Mouse (Mus musculus) large intestine, adult 2 months (tissue): Measurements from ENCODE around the gene Mlxipl. TPM values are rescaled to one million over a fixed set of nuclear protein-coding genes. Genes with fewer than 3 reads are reported as not detected.

ENCODE experiments used
- DNase-seq: peaks from one replicate; pipeline ENCODE4 v3.0.0-alpha.2; 2012; ENCODE audit warnings: low read depth, low spot score
- WGBS: fragments of 180-500 bp; shearing (Covaris S2); methylation state at CpG from one replicate; pipeline ENCODE4 v1.1.7; 2018; 5-methylcytosine and 5-hydroxymethylcytosine counted together
- polyA plus RNA-seq: library from polyadenylated mRNA; depleted of rRNA; stranded (reverse); fragments of >200 nt; gene quantifications from 2 replicates; pipeline ENCODE4 v1.2.3, GENCODE M21; 2012; rRNA removed

Gene Mlxipl
- polyA plus RNA-seq, 1 experiment, result 80.5 TPM

- no peak for DNase-seq
These were observed 85.4 kb downstream of the Mlxipl start for GRCm38 (mm10) chr5:135175086-135175485.

- WGBS, result 77% methylated on average over 3 of the region's 3 CpGs
- DNase-seq, result no peak
These were observed 88.8 kb downstream of the Mlxipl start for GRCm38 (mm10) chr5:135178523-135178922.

GRCm38 (mm10) chr5:135178996-135179395, 89.3 kb downstream of the Mlxipl start:
- 88% methylated on average over 4 of the region's 4 CpGs for WGBS
- DNase-seq, result no peak

GRCm38 (mm10) chr5:135179616-135180015, 89.9 kb downstream of the Mlxipl start:
- 87% methylated on average over 7 of the region's 7 CpGs for WGBS
- no peak for DNase-seq

GRCm38 (mm10) chr5:135180796-135181195, 91.1 kb downstream of the Mlxipl start:
- WGBS, result 95% methylated on average over 14 of the region's 14 CpGs
- no peak for DNase-seq

- WGBS, result 87% methylated on average over 6 of the region's 6 CpGs
- DNase-seq, result no peak
These were observed 92.1 kb downstream of the Mlxipl start for GRCm38 (mm10) chr5:135181776-135182175.

GRCm38 (mm10) chr5:135183131-135183861, 93.6 kb downstream of the Mlxipl start:
- DNase-seq, result no peak
- 33% methylated on average over 8 of the region's 8 CpGs for WGBS

- no peak for DNase-seq
- 52% methylated on average over 3 of the region's 3 CpGs for WGBS
These were observed 95.3 kb downstream of the Mlxipl start for GRCm38 (mm10) chr5:135185016-135185415.

GRCm38 (mm10) chr5:135185596-135185995, 95.9 kb downstream of the Mlxipl start:
- WGBS, result 41% methylated on average over 3 of the region's 3 CpGs

GRCm38 (mm10) chr5:135186231-135186620, 96.5 kb downstream of the Mlxipl start:
- DNase-seq, result no peak
- 17% methylated on average over 10 of the region's 10 CpGs for WGBS

More at GRCm38 (mm10) chr5:135185596-135185995, 95.9 kb downstream of the Mlxipl start:
- no peak for DNase-seq

- peak; percentile 90 for DNase-seq
- under 1% methylated on average over 57 of the region's 57 CpGs for WGBS
These were observed 97.1 kb downstream of the Mlxipl start, which contains the start of gene Baz1b for GRCm38 (mm10) chr5:135186621-135187348. Gene Baz1b, plus strand, starts transcription at chr5:135187264.

- DNase-seq, result no peak
These were observed 97.9 kb downstream of the Mlxipl start for GRCm38 (mm10) chr5:135187349-135188213.

More at GRCm38 (mm10) chr5:135187349-135188213, 97.9 kb downstream of the Mlxipl start:
- whole genome bisulfite sequencing, result under 1% methylated on average over 97 of the region's 102 CpGs

Other genes starting within 250 kb of the Mlxipl start
- not detected in 2 replicates for gene Tmem270, start 183.2 kb upstream of the Mlxipl start, polyA plus RNA-seq
- gene Cldn13, start 174.4 kb upstream of the Mlxipl start, polyA plus RNA-seq, result 0.27 and 0.77 TPM in 2 replicates
- gene Mettl27, start 157.5 kb upstream of the Mlxipl start, polyA plus RNA-seq, result 13.6 and 15.3 TPM in 2 replicates
- gene Cldn4, start 143.0 kb upstream of the Mlxipl start, polyA plus RNA-seq, result 111 and 235 TPM in 2 replicates
- gene Cldn3, start 103.7 kb upstream of the Mlxipl start, polyA plus RNA-seq, result 796 and 924 TPM in 2 replicates
- 159 and 170 TPM in 2 replicates for gene Abhd11, start 80.7 kb upstream of the Mlxipl start, polyA plus RNA-seq
- gene Stx1a, start 66.4 kb upstream of the Mlxipl start, polyA plus RNA-seq, result 6.4 and 6.8 TPM in 2 replicates
- 31.4 and 38.8 TPM in 2 replicates for gene Dnajc30, start 25.7 kb upstream of the Mlxipl start, polyA plus RNA-seq
- gene Bud23, start 24.9 kb upstream of the Mlxipl start, polyA plus RNA-seq, result 52.2 and 65.6 TPM in 2 replicates
- 3.0 and 4.0 TPM in 2 replicates for gene Vps37d, start 11.6 kb upstream of the Mlxipl start, polyA plus RNA-seq
- 8.9 and 11.7 TPM in 2 replicates for gene Tbl2, start 59.8 kb downstream of the Mlxipl start, polyA plus RNA-seq
- gene Bcl7b, start 78.4 kb downstream of the Mlxipl start, polyA plus RNA-seq, result 26.3 and 28.4 TPM in 2 replicates
- gene Baz1b, start 97.4 kb downstream of the Mlxipl start, polyA plus RNA-seq, result 16.2 and 19.7 TPM in 2 replicates
- 2.8 and 3.7 TPM in 2 replicates for gene Fzd9, start 161.3 kb downstream of the Mlxipl start, polyA plus RNA-seq